In the genomic region with DNA sequence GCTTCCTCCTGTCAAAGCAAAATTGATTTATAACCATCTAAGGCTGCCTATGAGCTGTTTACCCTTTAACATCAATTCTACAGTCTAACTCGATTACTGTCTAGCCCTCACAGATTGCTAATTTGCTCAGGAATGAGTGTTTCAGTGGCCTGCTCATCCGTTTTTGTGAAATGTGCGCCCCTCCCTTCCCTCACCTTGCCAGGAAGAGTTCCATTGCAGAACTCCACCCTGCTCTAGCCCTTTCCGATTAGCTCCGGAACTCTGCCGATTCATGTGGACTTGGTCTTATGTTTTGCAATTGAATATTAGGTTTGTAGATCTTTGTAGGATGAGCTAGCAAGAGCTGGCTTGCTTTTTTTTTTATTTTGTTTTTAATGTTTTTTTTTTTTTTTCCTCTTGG, we compare ENCODE assay signal across 22 mouse cellular contexts. TPM values are rescaled to one million over a fixed set of nuclear protein-coding genes. Genes with fewer than 3 reads are reported as not detected.
DNase-seq lines count a peak whose midpoint lies in the region; ATAC-seq and TF ChIP-seq lines count a peak whose summit lies in the region.
"Had no signal": no experiment of that assay in that cellular context is flagged by ENCODE, and none has a peak within 500 bp of the region (broad histone marks: within the 10 kb centered on the region; RNA-seq: fewer than 3 reads in every experiment).

No protein-coding gene starts in this region.

- no peaks in the 10 kb centered on the region for H3K36me3 ChIP-seq in intestine, postnatal 0 days (ENCODE audit: control insufficient read depth, insufficient read depth)
- H3K36me3 ChIP-seq in intestine, embryonic 16.5 days (ENCODE audit: control insufficient read depth, insufficient read depth, low read length): no peaks in the 10 kb centered on the region
- no peaks in the 10 kb centered on the region for H3K36me3 ChIP-seq in forebrain, embryonic 11.5 days (ENCODE audit: control insufficient read depth, insufficient read depth, low read length)
- H3K36me3 ChIP-seq: embryonic facial prominence, embryonic 12.5 days; forebrain, embryonic 12.5 days; heart, embryonic 12.5 days had no signal

- no peak for ATAC-seq in intestine, postnatal 0 days
- no peak for ATAC-seq in intestine, embryonic 16.5 days
- ATAC-seq in forebrain, embryonic 11.5 days (replicated peaks; ENCODE audit: low FRiP score): no peak
- ATAC-seq: CD4-positive, CD25-positive, alpha-beta regulatory T cell, adult 4 months; forebrain, embryonic 16.5 days; hindbrain, embryonic 16.5 days; inflammation-experienced regulatory T-cells, adult 6 months had no signal

- WGBS in intestine, postnatal 0 days: 50% methylated on average over 6 of the region's 6 CpGs
- 70% methylated on average over 6 of the region's 6 CpGs for WGBS in intestine, embryonic 16.5 days
- WGBS in forebrain, embryonic 11.5 days: 90% methylated on average over 6 of the region's 6 CpGs

- no peaks in the 10 kb centered on the region for H3K27me3 ChIP-seq in intestine, postnatal 0 days (replicated peaks; ENCODE audit: control insufficient read depth, insufficient read depth, low read length)
- H3K27me3 ChIP-seq in intestine, embryonic 16.5 days (replicated peaks; ENCODE audit: control insufficient read depth, insufficient read depth, low read length): no peaks in the 10 kb centered on the region
- H3K27me3 ChIP-seq in forebrain, embryonic 11.5 days (ENCODE audit: control insufficient read depth, insufficient read depth, low read length): no peaks in the 10 kb centered on the region
- H3K27me3 ChIP-seq: embryonic facial prominence, embryonic 12.5 days; forebrain, embryonic 12.5 days; heart, embryonic 12.5 days had no signal

- H3K4me1 ChIP-seq in intestine, postnatal 0 days (replicated peaks; ENCODE audit: control insufficient read depth, insufficient read depth, low read length): 0 out of 2 replicates have a peak, but pooled peaks cover 3% of the 10 kb centered on the region
- H3K4me1 ChIP-seq in intestine, embryonic 16.5 days (ENCODE audit: control insufficient read depth, insufficient read depth, low read length): peaks cover 11% of the 10 kb centered on the region
- peaks cover 6% of the 10 kb centered on the region; the same call in 1 of the 2 replicates for H3K4me1 ChIP-seq in forebrain, embryonic 11.5 days (replicated peaks; ENCODE audit: control insufficient read depth, insufficient read depth, low read length)

- H3K9me3 ChIP-seq in intestine, postnatal 0 days (ENCODE audit: control insufficient read depth): no peaks in the 10 kb centered on the region
- H3K9me3 ChIP-seq in intestine, embryonic 16.5 days (ENCODE audit: control insufficient read depth, low read length): no peaks in the 10 kb centered on the region
- no peaks in the 10 kb centered on the region for H3K9me3 ChIP-seq in forebrain, embryonic 11.5 days (ENCODE audit: control insufficient read depth, low read length)
- H3K9me3 ChIP-seq: embryonic facial prominence, embryonic 12.5 days; forebrain, embryonic 12.5 days; G1E; heart, embryonic 12.5 days had no signal

- no peak for TF ChIP-seq CTCF in intestine, postnatal 0 days (IDR thresholded peaks at IDR 0.05; ENCODE audit: low read depth)

- H3K4me2 ChIP-seq in intestine, postnatal 0 days (replicated peaks; ENCODE audit: low read depth): no peak overlapping the region
- no peak overlapping the region for H3K4me2 ChIP-seq in intestine, embryonic 16.5 days (ENCODE audit: low read depth, low read length)
- H3K4me2 ChIP-seq in forebrain, embryonic 11.5 days (ENCODE audit: low read depth, low read length, severe bottlenecking): no peak overlapping the region
- H3K4me2 ChIP-seq: embryonic facial prominence, embryonic 12.5 days; forebrain, embryonic 12.5 days; heart, embryonic 12.5 days had no signal

- H3K9ac ChIP-seq in intestine, postnatal 0 days (ENCODE audit: low read depth, low read length): no peak overlapping the region
- no peak overlapping the region for H3K9ac ChIP-seq in intestine, embryonic 16.5 days (ENCODE audit: low read depth, low read length)
- no peak overlapping the region for H3K9ac ChIP-seq in forebrain, embryonic 11.5 days (ENCODE audit: low read length)
- H3K9ac ChIP-seq: embryonic facial prominence, embryonic 12.5 days; forebrain, embryonic 12.5 days; heart, embryonic 12.5 days had no signal

- DNase-seq in ES-CJ7 (ENCODE audit: low read depth, low spot score) (peak; percentile 73), NIH3T3 (ENCODE audit: low read depth) (peak; percentile 30)
- no peak for DNase-seq in forebrain, embryonic 11.5 days (ENCODE audit: low spot score)
- DNase-seq in kidney, adult 18-20 months: no peak
- DNase-seq in adrenal gland, adult (ENCODE audit: inconsistent age in 2 of 2, low spot score in 1 of 2): no peak
- DNase-seq: adrenal gland, postnatal 14 days; B cell, adult 2 months; cerebellum, adult 11-12 months; cerebellum, postnatal 25 days; gastrocnemius, postnatal 25 days; heart, postnatal 36 days; kidney, adult 2 months had no signal

- peak overlapping the region; percentile 62; the same call in 1 of the 2 replicates for H3K27ac ChIP-seq in intestine, postnatal 0 days (ENCODE audit: low read depth, low read length)
- no peak overlapping the region for H3K27ac ChIP-seq in intestine, embryonic 16.5 days (ENCODE audit: low read length)
- H3K27ac ChIP-seq in forebrain, embryonic 11.5 days (ENCODE audit: low read depth, low read length): no peak overlapping the region
- H3K27ac ChIP-seq: embryonic facial prominence, embryonic 12.5 days; forebrain, embryonic 12.5 days had no signal

- H3K4me3 ChIP-seq in intestine, postnatal 0 days (ENCODE audit: low read depth, low read length): no peak overlapping the region
- no peak overlapping the region for H3K4me3 ChIP-seq in intestine, embryonic 16.5 days (ENCODE audit: low read length)
- no peak overlapping the region for H3K4me3 ChIP-seq in forebrain, embryonic 11.5 days (ENCODE audit: low read depth, low read length)
- H3K4me3 ChIP-seq: embryonic facial prominence, embryonic 12.5 days; forebrain, embryonic 12.5 days; heart, embryonic 12.5 days had no signal

RNA-seq across cellular contexts. Expression of a gene that starts 1.7 kb away (rescaled TPM):
- 41.9 and 54.7 TPM in 2 replicates for polyA plus RNA-seq in intestine, postnatal 0 days (2015; fragmentation: Nextera tagmentation; extraction: Ambion mirVana)
- 95.7 and 101 TPM in 2 replicates for polyA plus RNA-seq in intestine, embryonic 16.5 days (2015; fragmentation: Nextera tagmentation; extraction: Ambion mirVana)
- polyA plus RNA-seq in forebrain, embryonic 11.5 days (2014; fragmentation: Nextera tagmentation; extraction: Ambion mirVana): 108 and 122 TPM in 2 replicates

RNA-seq across cellular contexts. Expression of a gene that starts 33.3 kb away (rescaled TPM):
- 40.2 and 40.5 TPM in 2 replicates for polyA plus RNA-seq in intestine, postnatal 0 days (2015; fragmentation: Nextera tagmentation; extraction: Ambion mirVana)
- 65.0 and 65.4 TPM in 2 replicates for polyA plus RNA-seq in intestine, embryonic 16.5 days (2015; fragmentation: Nextera tagmentation; extraction: Ambion mirVana)
- polyA plus RNA-seq in forebrain, embryonic 11.5 days (2014; fragmentation: Nextera tagmentation; extraction: Ambion mirVana): 55.9 and 59.9 TPM in 2 replicates

Comparison
In these comparisons a context has a peak if more than half of its experiments do, and no peak if none do; other contexts are left out.
1. DNase-seq: peak in ES-CJ7 (single experiment) and NIH3T3 (single experiment); none in forebrain, embryonic 11.5 days (single experiment), kidney, adult 18-20 months (single experiment) and adrenal gland, adult (0 of 2).